Mouse (Mus musculus) gastrocnemius, postnatal 14 days (tissue): ENCODE results near the gene Rasgef1a. TPM values are rescaled to one million over a fixed set of nuclear protein-coding genes. Genes with fewer than 3 reads are reported as not detected.

Experiments
- DNase-seq: peaks from one replicate; pipeline ENCODE4 v3.0.0; 2021; ENCODE audit warnings: mixed read lengths
- intact Hi-C: fragments of 180-260 bp; cut with DNase I; formaldehyde crosslinking; loops from one replicate; pipeline ENCODE4 v1.15.1; 2025; ENCODE audit warnings: low total_unique reads
- microRNA-seq, 2 experiments: library from miRNA; unstranded; fragments of <30 nt; microRNA quantifications; one replicate each; pipeline ENCODE4 v1.2.0; 2021
- total RNA-seq, 2 experiments: library from RNA; stranded (reverse); gene quantifications; 2 replicates each; pipeline ENCODE4 v1.2.3; 2021

The Rasgef1a gene
- total RNA-seq, 2 experiments from 2014 or later: 0.27 to 0.29 TPM

DNA sequence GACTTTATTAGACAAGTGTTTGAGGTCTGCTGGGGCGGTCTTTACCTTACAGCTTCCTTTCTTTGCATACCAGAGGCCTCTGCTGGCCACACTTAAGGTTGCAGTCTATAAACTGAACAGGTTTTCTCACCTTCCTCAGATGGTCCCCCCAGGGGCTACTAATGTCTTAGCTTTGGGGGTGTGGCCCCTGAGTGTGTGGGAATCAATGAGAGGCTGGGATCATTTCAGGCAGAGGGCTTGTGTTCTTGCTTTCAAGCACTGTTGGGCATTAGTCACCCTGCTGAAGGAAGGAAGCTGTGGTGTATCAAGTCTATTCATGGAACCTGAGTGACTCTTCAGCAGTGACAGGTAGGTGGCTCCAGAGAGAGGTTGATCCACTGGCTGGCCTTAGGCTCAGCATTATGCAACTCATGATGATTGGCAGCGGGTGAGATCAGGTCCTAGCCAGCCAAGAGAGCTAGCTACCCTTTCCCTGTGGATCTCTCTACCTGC is 88.1 kb downstream of the Rasgef1a start:
- intact Hi-C loops: no loop called here
- DNase-seq: no peak

- no peak for DNase-seq
- intact Hi-C loops: no loop called here
These were observed 100.6 kb downstream of the Rasgef1a start for GRCm38 (mm10) chr6:118111810-118112209.

DNA sequence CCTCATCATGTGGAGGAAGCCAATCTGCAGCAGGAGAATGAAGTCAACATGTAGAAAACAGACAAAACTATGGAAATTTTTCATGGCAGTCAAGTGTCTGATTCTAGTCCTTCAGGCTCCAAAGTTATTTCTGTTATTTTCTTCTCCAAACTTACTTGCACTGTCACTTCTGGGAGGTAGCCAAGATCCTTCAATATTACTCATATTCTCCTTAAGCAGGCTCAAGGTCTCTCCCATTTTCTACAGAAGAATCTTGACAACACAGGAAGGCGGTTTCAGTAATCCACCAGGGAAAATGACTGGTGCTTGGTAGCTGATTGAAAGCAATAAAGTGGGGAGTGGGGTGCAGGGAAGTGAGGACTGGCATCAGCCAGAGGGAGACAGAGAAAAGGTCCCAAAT is 111.5 kb downstream of the Rasgef1a start:
- intact Hi-C loops: no loop called here
- DNase-seq: no peak

GRCm38 (mm10) chr6:118126577-118126976 is 115.3 kb downstream of the Rasgef1a start:
- DNase-seq: no peak
- intact Hi-C loops: no loop called here

- DNase-seq: no peak
- intact Hi-C loops: no loop called here
These were observed 116.0 kb downstream of the Rasgef1a start for GRCm38 (mm10) chr6:118127198-118127597.

DNA sequence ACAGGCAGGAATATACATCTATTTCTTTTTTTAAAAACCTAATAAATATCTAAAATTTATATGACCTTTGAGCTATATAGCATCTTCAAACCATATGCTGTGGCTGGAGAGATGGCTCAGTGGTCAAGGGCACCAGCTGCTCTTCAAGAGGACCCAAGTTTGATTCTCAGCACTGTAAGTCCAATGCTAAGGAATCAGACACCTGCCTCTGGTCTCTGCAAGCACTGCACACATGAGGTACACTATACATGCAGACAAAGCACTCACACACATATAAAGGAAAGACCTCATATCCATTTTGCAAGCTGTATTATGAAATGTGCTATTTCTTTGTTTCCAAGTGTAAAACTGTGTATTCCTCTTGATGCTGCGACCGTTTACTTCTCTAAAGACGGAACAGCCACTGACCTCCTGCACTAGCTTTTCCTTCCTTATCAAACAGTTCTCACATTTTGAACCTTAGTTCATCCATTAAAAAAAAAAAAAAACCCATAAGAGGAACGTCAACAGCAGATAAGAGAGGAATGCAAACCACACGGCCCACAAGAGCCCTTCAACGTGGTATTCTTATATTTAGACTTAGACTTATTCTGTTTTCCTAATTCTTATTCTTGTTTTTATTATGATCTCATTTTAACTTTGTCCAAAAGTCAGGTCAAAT is 116.7 kb downstream of the Rasgef1a start:
- intact Hi-C loops: no loop called here
- no peak for DNase-seq

GRCm38 (mm10) chr6:118130022-118130421 is 118.8 kb downstream of the Rasgef1a start:
- DNase-seq: no peak
- intact Hi-C loops: no loop called here

DNA sequence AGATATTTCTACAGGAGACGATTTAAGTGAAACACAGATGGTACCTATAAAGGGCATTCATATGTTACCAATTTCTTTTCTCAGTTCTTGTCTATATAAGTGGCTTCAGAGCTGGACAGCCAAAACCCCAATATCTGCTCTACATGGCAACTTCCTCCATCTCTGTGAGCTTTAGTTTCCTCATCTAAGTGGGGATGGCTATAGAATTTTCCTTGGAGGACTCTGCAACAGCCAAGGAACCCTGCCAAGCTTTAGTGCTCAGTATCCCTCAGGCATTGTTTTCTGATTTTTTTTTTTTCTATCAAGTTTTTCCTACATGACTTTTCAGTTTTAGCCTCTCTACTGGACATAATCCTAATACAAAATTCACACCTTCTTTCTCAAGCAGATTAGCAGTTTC is 123.2 kb downstream of the Rasgef1a start:
- DNase-seq: no peak
- intact Hi-C loops: no loop called here

DNA sequence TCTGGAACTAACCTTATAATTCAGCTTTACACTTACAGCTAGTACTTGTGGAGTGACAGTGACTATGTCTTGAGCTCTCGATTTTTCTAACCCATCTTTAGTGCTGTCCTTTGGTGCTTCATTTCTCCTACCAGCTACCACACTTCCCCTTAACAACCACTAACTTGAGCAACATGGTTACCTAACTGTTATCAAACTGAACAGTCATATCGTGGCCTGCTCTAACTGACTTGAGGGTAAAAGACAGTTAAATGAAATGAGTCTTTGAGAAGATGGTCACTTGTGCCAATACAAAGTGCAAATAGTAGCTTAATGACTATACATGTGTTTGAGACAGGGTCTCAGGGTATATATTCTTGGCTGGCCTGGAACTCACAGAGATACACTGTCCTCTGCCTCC is 125.9 kb downstream of the Rasgef1a start:
- intact Hi-C loops: no loop called here
- DNase-seq: no peak

DNA sequence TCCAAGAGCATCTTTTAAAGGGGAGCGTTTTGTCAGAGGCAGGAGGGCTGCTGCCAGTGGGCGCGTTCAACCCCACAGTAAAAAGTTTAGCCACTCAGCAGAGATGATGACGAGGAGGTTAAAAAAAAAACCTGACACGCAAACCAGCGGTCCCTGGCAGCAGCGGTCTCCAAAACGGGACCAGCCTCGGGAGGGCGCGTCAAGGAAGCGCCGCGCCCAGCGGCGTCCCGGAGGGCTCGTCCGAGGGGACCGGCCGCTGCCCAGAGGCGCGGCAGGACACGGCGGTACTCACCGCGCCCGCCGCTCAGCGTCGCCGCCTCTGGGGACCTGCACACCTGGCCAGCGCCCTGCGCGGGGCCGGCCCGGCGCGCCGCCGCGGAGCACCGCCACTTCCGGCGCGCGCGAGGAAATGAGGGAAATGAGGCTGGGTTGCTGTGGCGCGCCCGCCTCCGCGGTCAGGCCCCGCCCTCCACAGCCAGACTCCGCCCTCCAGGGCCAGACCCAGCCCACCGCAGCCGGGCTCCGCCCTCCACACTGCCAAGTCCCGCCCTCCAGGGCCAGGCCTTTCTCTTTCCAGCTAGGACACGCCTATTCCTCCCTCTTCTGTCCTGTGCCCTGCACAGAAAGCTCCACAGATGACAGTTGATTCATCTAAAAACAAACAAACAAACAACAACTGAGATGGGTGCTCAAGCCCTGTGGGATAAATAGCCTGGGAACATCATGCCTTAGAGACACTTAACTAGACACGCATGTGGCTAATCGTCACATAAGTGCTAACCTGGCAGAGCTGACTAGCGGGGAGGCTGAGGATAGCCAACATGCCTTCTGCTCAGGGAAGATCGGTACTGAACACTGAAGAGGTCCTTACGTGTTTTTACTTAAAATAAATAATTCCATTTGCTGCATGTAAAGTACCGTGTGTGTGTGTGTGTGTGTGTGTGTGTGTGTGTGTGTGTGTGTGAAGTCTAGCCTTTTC is 127.8 kb downstream of the Rasgef1a start, which contains the start of gene Csgalnact2:
Gene Csgalnact2, minus strand, starts transcription at position 410 of the 979 bp plus-strand sequence.
- intact Hi-C loops: no loop called here
- DNase-seq: peak; percentile 94

DNA sequence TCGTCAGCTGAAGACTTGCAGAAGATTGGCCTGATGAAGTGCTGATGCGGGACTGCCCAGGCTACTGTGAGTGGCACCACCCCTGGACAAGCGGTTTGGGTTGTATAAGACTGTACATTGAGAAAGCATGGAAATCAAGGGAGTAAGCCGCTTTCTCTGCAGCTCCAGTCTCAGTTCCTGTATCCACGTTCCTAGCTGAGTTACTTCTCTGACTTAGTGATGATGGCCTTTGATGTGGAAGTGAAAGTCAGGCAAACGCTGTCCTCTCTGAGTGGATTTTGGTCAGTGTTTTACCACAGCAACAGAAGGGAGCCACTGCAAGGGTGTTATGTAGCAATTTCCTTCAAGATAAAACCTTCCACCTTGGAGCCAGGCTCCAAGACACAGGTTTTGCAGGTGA is 129.7 kb downstream of the Rasgef1a start:
- intact Hi-C loops: no loop called here

More for the DNA sequence above, 129.7 kb downstream of the Rasgef1a start:
- DNase-seq: no peak

Small RNAs within 50 kb of the gene (microRNA-seq; reads per million reads assigned to microRNA genes)
- gene Mir7044: 0 to 0.32 reads per million in 2 experiments

Other genes starting within 250 kb of the Rasgef1a start
- 10 to 100 TPM; 27.5 to 30.9 TPM for gene Zfp637, start 170.3 kb upstream of the Rasgef1a start, total RNA-seq
- under 1 TPM; 0.40 to 0.51 TPM for gene Zfp239, start 149.3 kb upstream of the Rasgef1a start, total RNA-seq
- 100 to 1,000 TPM; 134 to 153 TPM for gene Hnrnpf, start 111.1 kb upstream of the Rasgef1a start, total RNA-seq
- gene Fxyd4, start 73.7 kb upstream of the Rasgef1a start, total RNA-seq: not detected
- 10 to 100 TPM; 21.4 to 22.1 TPM for gene Csgalnact2, start 127.7 kb downstream of the Rasgef1a start, total RNA-seq
- 10 to 100 TPM in 1 of 2 experiments, 1 to 10 TPM in 1; 8.5 to 16.1 TPM for gene Ret, start 186.3 kb downstream of the Rasgef1a start, total RNA-seq